Mouse (Mus musculus) kidney, embryonic 14.5 days (tissue): Measurements from ENCODE around the gene Ell. TPM values are rescaled to one million over a fixed set of nuclear protein-coding genes. Genes with fewer than 3 reads are reported as not detected.
A peak's percentile ranks its signal among the peaks of the same experiment; 100 is the strongest.

Experiments used
- ATAC-seq: fragments of 200-750 bp; cut with Nextera tagmentation; 2 replicates; pipeline ENCODE4 v1.8.0; 2017; ENCODE audit warnings: moderate number of reproducible peaks, mild to moderate bottlenecking, moderate TSS enrichment, moderate library complexity; ENCODE audit not compliant: low FRiP score, low TSS enrichment
- H3K27ac ChIP-seq: fragments of 300-500 bp; sonication (generic); 2 replicates; pipeline ENCODE4 v1.5.1; 2014; ENCODE audit warnings: low read depth, mild to moderate bottlenecking, low read length, moderate library complexity, mixed read lengths
- H3K27me3 ChIP-seq: fragments of 300-500 bp; sonication (generic); 2 replicates; pipeline ENCODE4 v1.6.1; 2014; ENCODE audit warnings: mild to moderate bottlenecking, low read length; ENCODE audit not compliant: control insufficient read depth, insufficient read depth
- H3K36me3 ChIP-seq: fragments of 300-500 bp; sonication (generic); 2 replicates; pipeline ENCODE4 v1.6.1; 2014; ENCODE audit warnings: low read length, mixed read lengths; ENCODE audit not compliant: control insufficient read depth, insufficient read depth
- H3K4me1 ChIP-seq: fragments of 300-500 bp; sonication (generic); 2 replicates; pipeline ENCODE4 v1.6.1; 2014; ENCODE audit warnings: low read length, mixed read lengths; ENCODE audit not compliant: control insufficient read depth, insufficient read depth
- H3K4me2 ChIP-seq: fragments of 300-500 bp; sonication (generic); replicated peaks from 2 replicates; pipeline ENCODE4 v1.6.1; 2014; ENCODE audit warnings: low read depth, mild to moderate bottlenecking, low read length
- H3K4me3 ChIP-seq: fragments of 300-500 bp; sonication (generic); 2 replicates; pipeline ENCODE4 v1.5.1; 2014; ENCODE audit warnings: mild to moderate bottlenecking, low read length
- H3K9ac ChIP-seq: fragments of 300-500 bp; sonication (generic); 2 replicates; pipeline ENCODE4 v1.6.1; 2014; ENCODE audit warnings: low read depth, mild to moderate bottlenecking, low read length, moderate library complexity
- H3K9me3 ChIP-seq: fragments of 300-500 bp; sonication (generic); 2 replicates; pipeline ENCODE4 v1.6.1; 2016; ENCODE audit warnings: low read length; ENCODE audit not compliant: control insufficient read depth
- WGBS: fragments of 180-500 bp; shearing (Covaris S2); extraction: QIAGEN DNeasy Blood & Tissue Kit; methylation state at CpG from one replicate; pipeline ENCODE4 v1.1.7; 2014; 5-methylcytosine and 5-hydroxymethylcytosine counted together
- polyA plus RNA-seq: library from polyadenylated mRNA; unstranded; fragments of >200 nt; fragmentation: Nextera tagmentation; extraction: Ambion mirVana; gene quantifications from 2 replicates; pipeline ENCODE4 v1.2.1, GENCODE M21; 2014

Gene Ell
- polyA plus RNA-seq, 1 experiment from 2014 or later, result 22.4 TPM

GRCm38 (mm10) chr8:70630532-70631381 is 91.5 kb downstream of the Ell start:
- ATAC-seq, result peak; percentile 47; the same call in 1 of the 2 replicates
- no peaks in the 10 kb centered on the region for H3K36me3 ChIP-seq

GRCm38 (mm10) chr8:70631436-70631835 is 92.2 kb downstream of the Ell start:
- peaks cover 28% of the 10 kb centered on the region; the same call in 1 of the 2 replicates for H3K4me1 ChIP-seq
- no peak for ATAC-seq
- no peaks in the 10 kb centered on the region for H3K36me3 ChIP-seq
- no peak overlapping the region for H3K27ac ChIP-seq
- H3K27me3 ChIP-seq, result no peaks in the 10 kb centered on the region
- no peak overlapping the region; the same call in 1 of the 2 replicates for H3K9ac ChIP-seq
- H3K4me2 ChIP-seq, result peak overlapping the region; percentile 10; the same call in 1 of the 2 replicates
- H3K9me3 ChIP-seq, result no peaks in the 10 kb centered on the region
- WGBS, result 22% methylated on average over 21 of the region's 24 CpGs
- no peak overlapping the region for H3K4me3 ChIP-seq

More at GRCm38 (mm10) chr8:70630532-70631381, 91.5 kb downstream of the Ell start:
- Histone ChIP-seq H3K9me3 (no peaks in the 10 kb centered on the region), H3K9ac (peak overlapping the region; percentile 57; the same call in 1 of the 2 replicates), H3K4me3 (no peak overlapping the region), H3K27ac (no peak overlapping the region), H3K4me2 (peak overlapping the region; percentile 66), H3K4me1 (peaks cover 26% of the 10 kb centered on the region; the same call in 1 of the 2 replicates), H3K27me3 (no peaks in the 10 kb centered on the region)
- 14% methylated on average over 22 of the region's 22 CpGs for WGBS

GRCm38 (mm10) chr8:70632346-70632892 is 93.2 kb downstream of the Ell start, which contains the start of gene Gdf15:
Gene Gdf15, minus strand, starts transcription at chr8:70632456.
- H3K4me2 ChIP-seq, result peak within 1 kb of the TSS; percentile 10; the same call in 1 of the 2 replicates
- ATAC-seq, result no peak
- peaks cover 30% of the 10 kb centered on the region; the same call in 1 of the 2 replicates for H3K4me1 ChIP-seq
- no peaks in the 10 kb centered on the region for H3K9me3 ChIP-seq
- H3K27ac ChIP-seq, result no peak within 1 kb of the TSS
- no peak within 1 kb of the TSS for H3K4me3 ChIP-seq
- H3K36me3 ChIP-seq, result no peaks in the 10 kb centered on the region
- H3K9ac ChIP-seq, result no peak within 1 kb of the TSS; the same call in 1 of the 2 replicates
- H3K27me3 ChIP-seq, result no peaks in the 10 kb centered on the region
- WGBS, result 80% methylated on average over 6 of the region's 6 CpGs

- H3K4me2 ChIP-seq, result no peak overlapping the region
- peaks cover 30% of the 10 kb centered on the region; the same call in 1 of the 2 replicates for H3K4me1 ChIP-seq
- no peaks in the 10 kb centered on the region for H3K9me3 ChIP-seq
- ATAC-seq, result no peak
- no peak overlapping the region for H3K4me3 ChIP-seq
- no peak overlapping the region for H3K27ac ChIP-seq
- no peak overlapping the region for H3K9ac ChIP-seq
- H3K36me3 ChIP-seq, result no peaks in the 10 kb centered on the region
- H3K27me3 ChIP-seq, result no peaks in the 10 kb centered on the region
- WGBS, result 45% methylated on average over 6 of the region's 6 CpGs
Observed at GRCm38 (mm10) chr8:70634066-70634465, 94.8 kb downstream of the Ell start.

DNA sequence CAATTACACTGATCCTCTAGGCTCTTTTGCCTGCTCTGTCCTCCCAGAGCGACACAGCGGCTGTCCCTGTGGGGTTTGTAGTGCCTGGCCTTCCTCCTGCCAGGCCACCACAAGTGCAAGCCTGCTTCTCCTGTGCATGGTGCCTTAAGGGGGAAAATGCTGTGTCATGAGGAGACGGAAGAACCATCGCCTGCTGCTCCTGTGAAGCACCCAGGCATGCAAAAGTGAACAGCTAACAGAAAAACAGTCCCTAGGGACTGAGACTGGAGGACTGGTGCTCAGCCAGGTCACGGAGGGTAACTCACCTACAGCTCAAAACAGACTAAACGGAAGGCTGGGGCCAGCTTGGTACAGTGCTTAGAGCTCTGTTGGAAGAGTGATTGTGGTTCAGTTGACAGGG is 96.3 kb downstream of the Ell start:
- H3K36me3 ChIP-seq, result no peaks in the 10 kb centered on the region
- H3K4me1 ChIP-seq, result peaks cover 20% of the 10 kb centered on the region; the same call in 1 of the 2 replicates
- no peak overlapping the region for H3K4me3 ChIP-seq
- 54% methylated on average over 6 of the region's 6 CpGs for WGBS
- H3K9me3 ChIP-seq, result no peaks in the 10 kb centered on the region
- no peak for ATAC-seq
- no peak overlapping the region for H3K9ac ChIP-seq
- no peak overlapping the region for H3K4me2 ChIP-seq
- H3K27ac ChIP-seq, result peak overlapping the region; percentile 34; the same call in 1 of the 2 replicates
- no peaks in the 10 kb centered on the region for H3K27me3 ChIP-seq

- no peak for ATAC-seq
- no peaks in the 10 kb centered on the region for H3K9me3 ChIP-seq
- no peak overlapping the region for H3K9ac ChIP-seq
- H3K4me2 ChIP-seq, result no peak overlapping the region
- H3K4me1 ChIP-seq, result 0 out of 2 replicates have a peak, but pooled peaks cover 8% of the 10 kb centered on the region
- H3K27ac ChIP-seq, result no peak overlapping the region
- 46% methylated on average over 8 of the region's 8 CpGs for WGBS
- no peaks in the 10 kb centered on the region for H3K36me3 ChIP-seq
- H3K4me3 ChIP-seq, result no peak overlapping the region
- no peaks in the 10 kb centered on the region for H3K27me3 ChIP-seq
Observed at GRCm38 (mm10) chr8:70636838-70637237, 97.6 kb downstream of the Ell start.

- no peaks in the 10 kb centered on the region for H3K9me3 ChIP-seq
- H3K4me2 ChIP-seq, result no peak overlapping the region
- ATAC-seq, result no peak
- no peak overlapping the region for H3K4me3 ChIP-seq
- 0 out of 2 replicates have a peak, but pooled peaks cover 8% of the 10 kb centered on the region for H3K4me1 ChIP-seq
- H3K27me3 ChIP-seq, result no peaks in the 10 kb centered on the region
- H3K36me3 ChIP-seq, result no peaks in the 10 kb centered on the region
- H3K27ac ChIP-seq, result no peak overlapping the region
- 65% methylated on average over 9 of the region's 9 CpGs for WGBS
- H3K9ac ChIP-seq, result no peak overlapping the region
Observed at GRCm38 (mm10) chr8:70638752-70639151, 99.5 kb downstream of the Ell start.
